Mouse (Mus musculus) neural tube, embryonic 11.5 days (tissue): ENCODE data around the gene Cep170b. TPM values are rescaled to one million over a fixed set of nuclear protein-coding genes. Genes with fewer than 3 reads are reported as not detected.

Experiments
- ATAC-seq: fragments of 200-750 bp; cut with Nextera tagmentation; 2 replicates; pipeline ENCODE4 v1.8.0; 2017; ENCODE audit warnings: moderate number of reproducible peaks, mild to moderate bottlenecking, moderate TSS enrichment, moderate library complexity; ENCODE audit not compliant: insufficient read depth, low FRiP score, low TSS enrichment
- DNase-seq: peaks from one replicate; pipeline ENCODE4 v3.0.0-alpha.2; 2015; ENCODE audit warnings: low spot score
- H3K27ac ChIP-seq: fragments of 300-500 bp; sonication (generic); 2 replicates; pipeline ENCODE4 v1.5.1; 2014; ENCODE audit warnings: low read depth, mild to moderate bottlenecking, low read length
- H3K27me3 ChIP-seq: fragments of 300-500 bp; sonication (generic); 2 replicates; pipeline ENCODE4 v1.6.1; 2014; ENCODE audit warnings: mild to moderate bottlenecking, low read length, mixed read lengths; ENCODE audit not compliant: control insufficient read depth, insufficient read depth
- H3K36me3 ChIP-seq: fragments of 300-500 bp; sonication (generic); 2 replicates; pipeline ENCODE4 v1.6.1; 2014; ENCODE audit warnings: mild to moderate bottlenecking, low read length, moderate library complexity, mixed read lengths; ENCODE audit not compliant: control insufficient read depth, insufficient read depth
- H3K4me1 ChIP-seq: fragments of 300-500 bp; sonication (generic); 2 replicates; pipeline ENCODE4 v1.6.1; 2014; ENCODE audit warnings: low read length, mixed read lengths; ENCODE audit not compliant: control insufficient read depth, insufficient read depth
- H3K4me2 ChIP-seq: fragments of 300-500 bp; sonication (generic); 2 replicates; pipeline ENCODE4 v1.6.1; 2014; ENCODE audit warnings: low read depth, mild to moderate bottlenecking, moderate library complexity
- H3K4me3 ChIP-seq: fragments of 300-500 bp; sonication (generic); 2 replicates; pipeline ENCODE4 v1.5.1; 2014; ENCODE audit warnings: low read depth, low read length
- H3K9ac ChIP-seq: fragments of 300-500 bp; sonication (generic); 2 replicates; pipeline ENCODE4 v1.6.1; 2014; ENCODE audit warnings: mild to moderate bottlenecking, low read length
- H3K9me3 ChIP-seq: fragments of 300-500 bp; sonication (generic); 2 replicates; pipeline ENCODE4 v1.6.1; 2016; ENCODE audit warnings: low read length; ENCODE audit not compliant: control insufficient read depth
- WGBS: fragments of 180-500 bp; shearing (Covaris S2); extraction: QIAGEN DNeasy Blood & Tissue Kit; methylation state at CpG from one replicate; pipeline ENCODE4 v1.1.7; 2014; 5-methylcytosine and 5-hydroxymethylcytosine counted together
- polyA plus RNA-seq: library from polyadenylated mRNA; unstranded; fragments of >200 nt; fragmentation: Nextera tagmentation; extraction: Ambion mirVana; gene quantifications from 2 replicates; pipeline ENCODE4 v1.2.1, GENCODE M21; 2014

The Cep170b gene
- polyA plus RNA-seq, 1 experiment from 2014 or later = 10.7 TPM

GRCm38 (mm10) chr12:112739023-112739568 is 18.8 kb downstream of the Cep170b start:
- H3K36me3 ChIP-seq = no peaks in the 10 kb centered on the region; the same call in 1 of the 2 replicates
- ATAC-seq (no peak), DNase-seq (no peak)
- H3K27me3 ChIP-seq = no peaks in the 10 kb centered on the region
- H3K9me3 ChIP-seq = no peaks in the 10 kb centered on the region
- H3K9ac ChIP-seq = no peak overlapping the region
- no peak overlapping the region for H3K4me3 ChIP-seq
- no peaks in the 10 kb centered on the region for H3K4me1 ChIP-seq
- 89% methylated on average over 24 of the region's 24 CpGs for WGBS
- no peak overlapping the region for H3K4me2 ChIP-seq
- no peak overlapping the region for H3K27ac ChIP-seq

- H3K4me2 ChIP-seq = no peak overlapping the region
- no peaks in the 10 kb centered on the region for H3K27me3 ChIP-seq
- WGBS = 70% methylated on average over 6 of the region's 6 CpGs
- ATAC-seq (no peak), DNase-seq (no peak)
- no peak overlapping the region for H3K27ac ChIP-seq
- 0 out of 2 replicates have a peak, but pooled peaks cover 7% of the 10 kb centered on the region for H3K4me1 ChIP-seq
- no peaks in the 10 kb centered on the region for H3K9me3 ChIP-seq
- no peaks in the 10 kb centered on the region; the same call in 1 of the 2 replicates for H3K36me3 ChIP-seq
- no peak overlapping the region for H3K9ac ChIP-seq
- H3K4me3 ChIP-seq = no peak overlapping the region
Observed at GRCm38 (mm10) chr12:112742768-112743167, 22.5 kb downstream of the Cep170b start.

- WGBS = 62% methylated on average over 25 of the region's 25 CpGs
- H3K9ac ChIP-seq = no peak overlapping the region
- ATAC-seq = peak; percentile 66
Observed at GRCm38 (mm10) chr12:112743168-112743975, 23.1 kb downstream of the Cep170b start.

GRCm38 (mm10) chr12:112744211-112744610 is 24.0 kb downstream of the Cep170b start:
- Histone ChIP-seq H3K4me3 (no peak overlapping the region), H3K27ac (no peak overlapping the region), H3K36me3 (no peaks in the 10 kb centered on the region; the same call in 1 of the 2 replicates), H3K9ac (no peak overlapping the region), H3K4me2 (no peak overlapping the region), H3K4me1 (0 out of 2 replicates have a peak, but pooled peaks cover 7% of the 10 kb centered on the region), H3K27me3 (no peaks in the 10 kb centered on the region), H3K9me3 (no peaks in the 10 kb centered on the region)
- WGBS = 88% methylated on average over 11 of the region's 11 CpGs
- DNase-seq (no peak), ATAC-seq (no peak)

More at GRCm38 (mm10) chr12:112743168-112743975, 23.1 kb downstream of the Cep170b start:
- DNase-seq = peak; percentile 79
- H3K4me1 ChIP-seq = 0 out of 2 replicates have a peak, but pooled peaks cover 7% of the 10 kb centered on the region
- no peak overlapping the region for H3K27ac ChIP-seq
- H3K4me3 ChIP-seq = no peak overlapping the region
- no peaks in the 10 kb centered on the region; the same call in 1 of the 2 replicates for H3K36me3 ChIP-seq
- no peak overlapping the region for H3K4me2 ChIP-seq
- H3K27me3 ChIP-seq = no peaks in the 10 kb centered on the region
- H3K9me3 ChIP-seq = no peaks in the 10 kb centered on the region

- WGBS = 92% methylated on average over 10 of the region's 10 CpGs
- DNase-seq = no peak
- no peak overlapping the region for H3K27ac ChIP-seq
- H3K4me3 ChIP-seq = no peak overlapping the region
- no peaks in the 10 kb centered on the region for H3K9me3 ChIP-seq
- 0 out of 2 replicates have a peak, but pooled peaks cover 7% of the 10 kb centered on the region for H3K4me1 ChIP-seq
- ATAC-seq = no peak
- no peaks in the 10 kb centered on the region for H3K27me3 ChIP-seq
- H3K9ac ChIP-seq = no peak overlapping the region
- no peak overlapping the region for H3K4me2 ChIP-seq
- H3K36me3 ChIP-seq = no peaks in the 10 kb centered on the region
Observed at GRCm38 (mm10) chr12:112744891-112745580, 24.8 kb downstream of the Cep170b start.

- Histone ChIP-seq H3K4me3 (no peak overlapping the region), H3K4me2 (no peak overlapping the region), H3K9ac (no peak overlapping the region), H3K9me3 (no peaks in the 10 kb centered on the region), H3K36me3 (no peaks in the 10 kb centered on the region), H3K4me1 (0 out of 2 replicates have a peak, but pooled peaks cover 7% of the 10 kb centered on the region), H3K27ac (no peak overlapping the region), H3K27me3 (no peaks in the 10 kb centered on the region)
- WGBS = 93% methylated on average over 10 of the region's 10 CpGs
- ATAC-seq (no peak), DNase-seq (no peak)
Observed at GRCm38 (mm10) chr12:112745716-112746115, 25.5 kb downstream of the Cep170b start.

- ATAC-seq (peak; percentile 30; the same call in 1 of the 2 replicates), DNase-seq (no peak)
- no peaks in the 10 kb centered on the region for H3K36me3 ChIP-seq
- no peak overlapping the region for H3K4me3 ChIP-seq
- H3K4me2 ChIP-seq = no peak overlapping the region
- H3K9me3 ChIP-seq = no peaks in the 10 kb centered on the region
- H3K27ac ChIP-seq = peak overlapping the region; percentile 89; the same call in 1 of the 2 replicates
- WGBS = 81% methylated on average over 4 of the region's 4 CpGs
- H3K9ac ChIP-seq = no peak overlapping the region; the same call in 1 of the 2 replicates
- H3K4me1 ChIP-seq = 0 out of 2 replicates have a peak, but pooled peaks cover 7% of the 10 kb centered on the region
- H3K27me3 ChIP-seq = no peaks in the 10 kb centered on the region
Observed at GRCm38 (mm10) chr12:112746461-112746807, 26.2 kb downstream of the Cep170b start.

GRCm38 (mm10) chr12:112746808-112747605 is 26.8 kb downstream of the Cep170b start:
- Histone ChIP-seq H3K4me2 (no peak overlapping the region), H3K36me3 (no peaks in the 10 kb centered on the region), H3K4me3 (no peak overlapping the region), H3K4me1 (0 out of 2 replicates have a peak, but pooled peaks cover 7% of the 10 kb centered on the region), H3K27ac (peak overlapping the region; percentile 89), H3K9ac (peak overlapping the region; percentile 47; the same call in 1 of the 2 replicates), H3K27me3 (no peaks in the 10 kb centered on the region), H3K9me3 (no peaks in the 10 kb centered on the region)
- DNase-seq (peak; percentile 58), ATAC-seq (peak; percentile 76)
- WGBS = 24% methylated on average over 10 of the region's 10 CpGs
